In the genomic region with DNA sequence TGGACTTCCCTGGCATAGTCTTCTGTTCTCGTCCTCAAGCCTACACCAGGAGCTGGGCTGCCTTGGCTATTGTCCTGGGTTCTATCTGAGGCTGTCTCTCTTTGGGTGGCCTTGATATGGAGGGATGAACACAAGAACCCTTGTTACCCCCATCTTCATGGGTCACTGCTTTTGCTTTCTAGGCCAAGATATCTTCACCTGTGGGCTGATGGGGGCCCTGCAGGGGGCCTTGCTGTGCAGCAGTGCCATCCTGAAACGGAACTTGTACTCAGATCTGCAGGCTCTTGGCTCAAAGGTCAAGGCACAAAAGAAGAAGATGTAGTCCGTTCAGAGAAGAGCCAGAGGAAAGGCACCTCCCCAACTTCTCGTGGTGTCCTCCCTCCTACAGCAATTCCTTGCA, we compare ENCODE assay signal across 24 mouse cellular contexts. TPM values are rescaled to one million over a fixed set of nuclear protein-coding genes. Genes with fewer than 3 reads are reported as not detected.
DNase-seq lines count a peak whose midpoint lies in the region; ATAC-seq lines count a peak whose summit lies in the region.
"Had no signal": no experiment of that assay in that cellular context is flagged by ENCODE, and none has a peak within 500 bp of the region (broad histone marks: within the 10 kb centered on the region; RNA-seq: fewer than 3 reads in every experiment).

No protein-coding gene starts in this region.

- H3K9me3 ChIP-seq in kidney, embryonic 14.5 days (ENCODE audit: control insufficient read depth, low read length) = no peaks in the 10 kb centered on the region
- no peaks in the 10 kb centered on the region for H3K9me3 ChIP-seq in kidney, embryonic 15.5 days (replicated peaks)
- no peaks in the 10 kb centered on the region for H3K9me3 ChIP-seq in forebrain, embryonic 11.5 days (ENCODE audit: control insufficient read depth, low read length)
- H3K9me3 ChIP-seq in embryonic facial prominence, embryonic 10.5 days = no peaks in the 10 kb centered on the region
- H3K9me3 ChIP-seq: embryonic facial prominence, embryonic 12.5 days; embryonic facial prominence, embryonic 15.5 days; forebrain, embryonic 12.5 days; forebrain, embryonic 15.5 days; heart, embryonic 10.5 days; heart, embryonic 13.5 days had no signal

- H3K27me3 ChIP-seq in kidney, embryonic 14.5 days (ENCODE audit: control insufficient read depth, insufficient read depth, low read length) = no peaks in the 10 kb centered on the region
- H3K27me3 ChIP-seq in kidney, embryonic 15.5 days = no peaks in the 10 kb centered on the region
- no peaks in the 10 kb centered on the region for H3K27me3 ChIP-seq in forebrain, embryonic 11.5 days (ENCODE audit: control insufficient read depth, insufficient read depth, low read length)
- H3K27me3 ChIP-seq in embryonic facial prominence, embryonic 10.5 days (replicated peaks; ENCODE audit: low read depth, poor library complexity, severe bottlenecking) = no peaks in the 10 kb centered on the region
- H3K27me3 ChIP-seq: embryonic facial prominence, embryonic 12.5 days; embryonic facial prominence, embryonic 15.5 days; forebrain, embryonic 12.5 days; forebrain, embryonic 15.5 days; heart, embryonic 13.5 days had no signal

- ATAC-seq in kidney, embryonic 14.5 days (ENCODE audit: low FRiP score, low TSS enrichment) = no peak
- no peak for ATAC-seq in kidney, embryonic 15.5 days (replicated peaks; ENCODE audit: low FRiP score)
- no peak for ATAC-seq in forebrain, embryonic 11.5 days (replicated peaks; ENCODE audit: low FRiP score)
- ATAC-seq: activated CD4-positive, CD25-positive, alpha-beta regulatory T cell, adult 4 months; CD4-positive, CD25-positive, alpha-beta regulatory T cell, adult 4 months; forebrain, embryonic 15.5 days; hindbrain, postnatal 0 days had no signal

- no peak overlapping the region for H3K9ac ChIP-seq in kidney, embryonic 14.5 days (ENCODE audit: low read depth, low read length)
- no peak overlapping the region for H3K9ac ChIP-seq in kidney, embryonic 15.5 days
- H3K9ac ChIP-seq in forebrain, embryonic 11.5 days (ENCODE audit: low read length) = no peak overlapping the region
- H3K9ac ChIP-seq: embryonic facial prominence, embryonic 12.5 days; embryonic facial prominence, embryonic 15.5 days; forebrain, embryonic 12.5 days; forebrain, embryonic 15.5 days; heart, embryonic 13.5 days; hindbrain, embryonic 14.5 days had no signal

- DNase-seq in kidney, adult 18-20 months = peak; percentile 55
- DNase-seq in kidney, adult 9 months = peak; percentile 82
- DNase-seq in kidney, postnatal 14 days = peak; percentile 61
- DNase-seq in forebrain, embryonic 11.5 days (ENCODE audit: low spot score) = no peak
- DNase-seq in embryonic facial prominence, embryonic 10.5 days (ENCODE audit: low spot score) = no peak
- DNase-seq: cerebellum, adult 18-20 months; cerebellum, adult 9-10 months; cerebellum, postnatal 14 days; gastrocnemius, postnatal 25 days; heart, adult 2 months; heart, postnatal 14 days; heart, postnatal 4 days had no signal

- H3K36me3 ChIP-seq in kidney, embryonic 14.5 days (ENCODE audit: control insufficient read depth, insufficient read depth, low read length) = peaks cover 78% of the 10 kb centered on the region
- H3K36me3 ChIP-seq in kidney, embryonic 15.5 days = peaks cover 90% of the 10 kb centered on the region
- peaks cover 6% of the 10 kb centered on the region; the same call in 1 of the 2 replicates for H3K36me3 ChIP-seq in forebrain, embryonic 11.5 days (ENCODE audit: control insufficient read depth, insufficient read depth, low read length)
- H3K36me3 ChIP-seq in embryonic facial prominence, embryonic 10.5 days (replicated peaks) = peaks cover 85% of the 10 kb centered on the region

- no peak overlapping the region for H3K4me3 ChIP-seq in kidney, embryonic 14.5 days (ENCODE audit: low read length)
- H3K4me3 ChIP-seq in kidney, embryonic 15.5 days (replicated peaks) = no peak overlapping the region
- no peak overlapping the region for H3K4me3 ChIP-seq in forebrain, embryonic 11.5 days (ENCODE audit: low read depth, low read length)
- no peak overlapping the region for H3K4me3 ChIP-seq in embryonic facial prominence, embryonic 10.5 days
- H3K4me3 ChIP-seq: embryonic facial prominence, embryonic 12.5 days; embryonic facial prominence, embryonic 15.5 days; forebrain, embryonic 12.5 days; forebrain, embryonic 15.5 days; heart, adult 2 months; heart, embryonic 10.5 days; heart, embryonic 13.5 days had no signal

- H3K4me2 ChIP-seq in kidney, embryonic 14.5 days (replicated peaks; ENCODE audit: low read depth, low read length) = no peak overlapping the region
- H3K4me2 ChIP-seq in kidney, embryonic 15.5 days = no peak overlapping the region
- H3K4me2 ChIP-seq in forebrain, embryonic 11.5 days (ENCODE audit: low read depth, low read length, severe bottlenecking) = no peak overlapping the region
- H3K4me2 ChIP-seq: embryonic facial prominence, embryonic 12.5 days; embryonic facial prominence, embryonic 15.5 days; forebrain, embryonic 12.5 days; forebrain, embryonic 15.5 days; heart, embryonic 13.5 days; hindbrain, embryonic 14.5 days had no signal

- WGBS in kidney, embryonic 14.5 days = 83% methylated on average over 4 of the region's 4 CpGs
- 82% methylated on average over 4 of the region's 4 CpGs for WGBS in kidney, embryonic 15.5 days
- 81% methylated on average over 4 of the region's 4 CpGs for WGBS in forebrain, embryonic 11.5 days
- WGBS in embryonic facial prominence, embryonic 10.5 days = 80% methylated on average over 4 of the region's 4 CpGs

- no peaks in the 10 kb centered on the region for H3K4me1 ChIP-seq in kidney, embryonic 14.5 days (ENCODE audit: control insufficient read depth, insufficient read depth, low read length)
- H3K4me1 ChIP-seq in kidney, embryonic 15.5 days = no peaks in the 10 kb centered on the region
- H3K4me1 ChIP-seq in forebrain, embryonic 11.5 days (replicated peaks; ENCODE audit: control insufficient read depth, insufficient read depth, low read length) = no peaks in the 10 kb centered on the region
- H3K4me1 ChIP-seq in embryonic facial prominence, embryonic 10.5 days = no peaks in the 10 kb centered on the region
- H3K4me1 ChIP-seq: embryonic facial prominence, embryonic 12.5 days; embryonic facial prominence, embryonic 15.5 days; forebrain, embryonic 12.5 days; forebrain, embryonic 15.5 days; heart, embryonic 10.5 days had no signal

- no peak overlapping the region for H3K27ac ChIP-seq in kidney, embryonic 14.5 days (ENCODE audit: low read depth, low read length)
- H3K27ac ChIP-seq in kidney, embryonic 15.5 days = no peak overlapping the region
- no peak overlapping the region for H3K27ac ChIP-seq in forebrain, embryonic 11.5 days (ENCODE audit: low read depth, low read length)
- H3K27ac ChIP-seq in embryonic facial prominence, embryonic 10.5 days (replicated peaks) = no peak overlapping the region
- H3K27ac ChIP-seq: embryonic facial prominence, embryonic 12.5 days; embryonic facial prominence, embryonic 15.5 days; forebrain, embryonic 12.5 days; forebrain, embryonic 15.5 days; heart, adult 2 months; heart, embryonic 10.5 days; heart, embryonic 13.5 days; hindbrain, embryonic 14.5 days; hindbrain, postnatal 0 days had no signal

RNA-seq across cellular contexts. Expression of gene Retsat, which starts 8.8 kb away (rescaled TPM):
- polyA plus RNA-seq in kidney, embryonic 14.5 days (2014; fragmentation: Nextera tagmentation; extraction: Ambion mirVana) = 14.7 and 20.1 TPM in 2 replicates
- polyA plus RNA-seq in kidney, embryonic 15.5 days (2015; fragmentation: Nextera tagmentation; extraction: Ambion mirVana) = 22.1 and 24.6 TPM in 2 replicates
- polyA plus RNA-seq in forebrain, embryonic 11.5 days (2014; fragmentation: Nextera tagmentation; extraction: Ambion mirVana) = 5.3 and 6.3 TPM in 2 replicates
- polyA plus RNA-seq in embryonic facial prominence, embryonic 10.5 days (2016; fragmentation: Nextera tagmentation; extraction: Ambion mirVana) = 8.6 and 8.9 TPM in 2 replicates

RNA-seq across cellular contexts. Expression of gene Elmod3, which starts 8.8 kb away (rescaled TPM):
- 10.4 and 15.0 TPM in 2 replicates for polyA plus RNA-seq in kidney, embryonic 14.5 days (2014; fragmentation: Nextera tagmentation; extraction: Ambion mirVana)
- polyA plus RNA-seq in kidney, embryonic 15.5 days (2015; fragmentation: Nextera tagmentation; extraction: Ambion mirVana) = 14.6 and 16.8 TPM in 2 replicates
- 15.8 and 16.5 TPM in 2 replicates for polyA plus RNA-seq in forebrain, embryonic 11.5 days (2014; fragmentation: Nextera tagmentation; extraction: Ambion mirVana)
- 13.9 and 14.8 TPM in 2 replicates for polyA plus RNA-seq in embryonic facial prominence, embryonic 10.5 days (2016; fragmentation: Nextera tagmentation; extraction: Ambion mirVana)

RNA-seq across cellular contexts. Expression of gene Tgoln1, which starts 9.7 kb away (rescaled TPM):
- 22.5 and 39.6 TPM in 2 replicates for polyA plus RNA-seq in kidney, embryonic 14.5 days (2014; fragmentation: Nextera tagmentation; extraction: Ambion mirVana)
- 37.5 and 39.5 TPM in 2 replicates for polyA plus RNA-seq in kidney, embryonic 15.5 days (2015; fragmentation: Nextera tagmentation; extraction: Ambion mirVana)
- polyA plus RNA-seq in forebrain, embryonic 11.5 days (2014; fragmentation: Nextera tagmentation; extraction: Ambion mirVana) = 34.1 and 35.1 TPM in 2 replicates
- 26.2 and 27.9 TPM in 2 replicates for polyA plus RNA-seq in embryonic facial prominence, embryonic 10.5 days (2016; fragmentation: Nextera tagmentation; extraction: Ambion mirVana)

Comparison
In these comparisons a context has a peak if more than half of its experiments do, and no peak if none do; other contexts are left out.
1. DNase-seq: peak in kidney, adult 18-20 months (single experiment), kidney, adult 9 months (single experiment) and kidney, postnatal 14 days (single experiment); none in forebrain, embryonic 11.5 days (single experiment) and embryonic facial prominence, embryonic 10.5 days (single experiment).